Mouse (Mus musculus) erythroid progenitor cell, adult 5-6 weeks (primary cell): Measurements from ENCODE around the gene Fam120a. TPM values are rescaled to one million over a fixed set of nuclear protein-coding genes. Genes with fewer than 3 reads are reported as not detected.

Source experiments
- ATAC-seq: replicated peaks from 2 replicates; pipeline ENCODE4 v1.8.0; 2016; ENCODE audit warnings: moderate number of reproducible peaks, mild to moderate bottlenecking, moderate TSS enrichment, inconsistent platforms; ENCODE audit not compliant: poor library complexity, low FRiP score, severe bottlenecking
- total RNA-seq, 2 experiments: library from RNA; stranded (forward) in 1 of 2; stranded (reverse) in 1 of 2; fragments of 150-400 nt in 1 of 2; fragments of 186-747, 209-891 nt in 1 of 2; gene quantifications; 2 replicates each; pipeline versions ENCODE4 v1.2.3 to v1.2.4; 2015 to 2017; ENCODE audit warnings: low replicate concordance in 2 of 2

Fam120a gene
- total RNA-seq, 2 experiments from 2014 or later = 102 to 188 TPM

GRCm38 (mm10) chr13:48919756-48920415 lies 47.9 kb downstream of the Fam120a start:
- no peak for ATAC-seq

- no peak for ATAC-seq
Observed at GRCm38 (mm10) chr13:48917113-48917599, 50.7 kb downstream of the Fam120a start.

- ATAC-seq = no peak
Observed at GRCm38 (mm10) chr13:48913680-48914079, 54.1 kb downstream of the Fam120a start.

- ATAC-seq = no peak
Observed at GRCm38 (mm10) chr13:48913141-48913540, 54.7 kb downstream of the Fam120a start.

- ATAC-seq = no peak
Observed at GRCm38 (mm10) chr13:48911426-48911825, 56.4 kb downstream of the Fam120a start.

- ATAC-seq = no peak
Observed at GRCm38 (mm10) chr13:48905458-48905857, 62.4 kb downstream of the Fam120a start.

GRCm38 (mm10) chr13:48895376-48895775 lies 72.4 kb downstream of the Fam120a start:
- no peak for ATAC-seq

- no peak for ATAC-seq
Observed at GRCm38 (mm10) chr13:48890260-48890960, 77.4 kb downstream of the Fam120a start.

GRCm38 (mm10) chr13:48878534-48878933 lies 89.3 kb downstream of the Fam120a start:
- ATAC-seq = peak; percentile 99

- no peak for ATAC-seq
Observed at GRCm38 (mm10) chr13:48877805-48878204, 90.0 kb downstream of the Fam120a start.

- no peak for ATAC-seq
Observed at GRCm38 (mm10) chr13:48872726-48873125, 95.1 kb downstream of the Fam120a start.

- ATAC-seq = 0 out of 2 replicates have a peak, but pooled peaks have one; percentile 5
Observed at GRCm38 (mm10) chr13:48871887-48872606, 95.8 kb downstream of the Fam120a start.

- 0 out of 2 replicates have a peak, but pooled peaks have one; percentile 21 for ATAC-seq
Observed at GRCm38 (mm10) chr13:48870771-48871731, 96.8 kb downstream of the Fam120a start, which contains the start of gene Phf2. Gene Phf2, minus strand, starts transcription at chr13:48871119.

GRCm38 (mm10) chr13:48869950-48870770 lies 97.7 kb downstream of the Fam120a start:
- peak; percentile 33 for ATAC-seq

- ATAC-seq = peak; percentile 27
Observed at GRCm38 (mm10) chr13:48869600-48869949, 98.2 kb downstream of the Fam120a start.

GRCm38 (mm10) chr13:48869088-48869487 lies 98.7 kb downstream of the Fam120a start:
- ATAC-seq = no peak

GRCm38 (mm10) chr13:48864673-48865356 lies 103.0 kb downstream of the Fam120a start:
- ATAC-seq = no peak

- ATAC-seq = no peak
Observed at GRCm38 (mm10) chr13:48863556-48863955, 104.3 kb downstream of the Fam120a start.
